In genomic region chr11:65205306-65205705, GRCm38 (mm10) we compare ENCODE assay signal across 23 mouse cellular contexts. TPM values are rescaled to one million over a fixed set of nuclear protein-coding genes. Genes with fewer than 3 reads are reported as not detected.
A peak's percentile ranks its signal among the peaks of the same experiment; 100 is the strongest.
DNase-seq lines count a peak whose midpoint lies in the region; ATAC-seq and TF ChIP-seq lines count a peak whose summit lies in the region.
"Had no signal": no experiment of that assay in that cellular context is flagged by ENCODE, and none has a peak within 500 bp of the region (broad histone marks: within the 10 kb centered on the region; RNA-seq: fewer than 3 reads in every experiment).

No protein-coding gene starts in this region.

- TF ChIP-seq CTCF in hindbrain, postnatal 0 days (IDR thresholded peaks at IDR 0.05; ENCODE audit: low read depth): no peak

- no peaks in the 10 kb centered on the region for H3K36me3 ChIP-seq in hindbrain, postnatal 0 days (ENCODE audit: insufficient read depth, low read length)
- no peaks in the 10 kb centered on the region for H3K36me3 ChIP-seq in hindbrain, embryonic 14.5 days (replicated peaks; ENCODE audit: control insufficient read depth, insufficient read depth)
- peaks cover 38% of the 10 kb centered on the region for H3K36me3 ChIP-seq in heart, embryonic 14.5 days (ENCODE audit: control insufficient read depth, insufficient read depth, low read length)
- H3K36me3 ChIP-seq: hindbrain, embryonic 15.5 days; liver, embryonic 15.5 days had no signal

- no peaks in the 10 kb centered on the region for H3K27me3 ChIP-seq in hindbrain, postnatal 0 days (ENCODE audit: insufficient read depth, low read length)
- no peaks in the 10 kb centered on the region for H3K27me3 ChIP-seq in hindbrain, embryonic 14.5 days (ENCODE audit: control insufficient read depth, insufficient read depth, low read length)
- H3K27me3 ChIP-seq in heart, embryonic 14.5 days (ENCODE audit: control insufficient read depth, insufficient read depth, low read length): no peaks in the 10 kb centered on the region
- H3K27me3 ChIP-seq: hindbrain, embryonic 15.5 days; liver, embryonic 15.5 days had no signal

- DNase-seq in hindbrain, postnatal 0 days (ENCODE audit: low spot score): peak; percentile 15
- DNase-seq in hindbrain, embryonic 14.5 days (ENCODE audit: low spot score): no peak
- DNase-seq in heart, adult 18-20 months: peak; percentile 75 to 84
- peak; percentile 78 for DNase-seq in heart, postnatal 4 days
- no peak for DNase-seq in gastrocnemius, postnatal 10 days
- DNase-seq in neural tube, embryonic 10.5 days (ENCODE audit: extremely low spot score, low spot score): no peak
- DNase-seq: adrenal gland, adult 8-10 months; cerebellum, adult 11 months; gastrocnemius, postnatal 36 days; kidney, adult 11 months; kidney, postnatal 25 days; layer of hippocampus, adult 9-11 months; right cerebral cortex, postnatal 14 days; thymus, postnatal 25 days had no signal

- H3K4me3 ChIP-seq in hindbrain, postnatal 0 days (ENCODE audit: low read length): no peak overlapping the region
- H3K4me3 ChIP-seq in hindbrain, embryonic 14.5 days (replicated peaks; ENCODE audit: low read length): no peak overlapping the region
- H3K4me3 ChIP-seq in heart, embryonic 14.5 days (ENCODE audit: control insufficient read depth in 1 of 2, insufficient read depth in 1 of 2, low read depth in 1 of 2, low read length in 2 of 2): no peak overlapping the region
- H3K4me3 ChIP-seq: erythroblast, embryonic 14.5 days; hindbrain, embryonic 15.5 days; liver, embryonic 15.5 days had no signal

- WGBS in hindbrain, postnatal 0 days: 66% methylated on average over 5 of the region's 5 CpGs
- WGBS in hindbrain, embryonic 14.5 days: 72% methylated on average over 5 of the region's 5 CpGs
- WGBS in heart, embryonic 14.5 days: 13% methylated on average over 5 of the region's 5 CpGs

- H3K9me3 ChIP-seq in hindbrain, postnatal 0 days (ENCODE audit: low read length): no peaks in the 10 kb centered on the region
- no peaks in the 10 kb centered on the region for H3K9me3 ChIP-seq in hindbrain, embryonic 14.5 days (ENCODE audit: control insufficient read depth, low read length)
- H3K9me3 ChIP-seq in heart, embryonic 14.5 days (ENCODE audit: control insufficient read depth, low read length): no peaks in the 10 kb centered on the region
- H3K9me3 ChIP-seq: hindbrain, embryonic 15.5 days; liver, embryonic 15.5 days had no signal

- no peak overlapping the region for H3K27ac ChIP-seq in hindbrain, postnatal 0 days
- no peak overlapping the region for H3K27ac ChIP-seq in hindbrain, embryonic 14.5 days
- peak overlapping the region; percentile 76 to 83 for H3K27ac ChIP-seq in heart, embryonic 14.5 days (replicated peaks in 1 of 2; ENCODE audit: control insufficient read depth in 1 of 2, insufficient read depth in 1 of 2, low read depth in 2 of 2, low read length in 2 of 2)
- H3K27ac ChIP-seq: hindbrain, embryonic 15.5 days; liver, embryonic 15.5 days; macrophage; stomach, postnatal 0 days had no signal

- H3K4me1 ChIP-seq in hindbrain, postnatal 0 days (ENCODE audit: insufficient read depth, low read length): no peaks in the 10 kb centered on the region
- no peaks in the 10 kb centered on the region for H3K4me1 ChIP-seq in hindbrain, embryonic 14.5 days (replicated peaks; ENCODE audit: control insufficient read depth, insufficient read depth, low read length)
- peaks cover 42 to 62% of the 10 kb centered on the region in 2 experiments for H3K4me1 ChIP-seq in heart, embryonic 14.5 days (ENCODE audit: control insufficient read depth in 2 of 2, insufficient read depth in 2 of 2, low read length in 2 of 2)
- H3K4me1 ChIP-seq: hindbrain, embryonic 15.5 days; liver, embryonic 15.5 days had no signal

- H3K9ac ChIP-seq in hindbrain, postnatal 0 days (replicated peaks; ENCODE audit: low read length): no peak overlapping the region
- H3K9ac ChIP-seq in hindbrain, embryonic 14.5 days: no peak overlapping the region
- no peak overlapping the region for H3K9ac ChIP-seq in heart, embryonic 14.5 days (ENCODE audit: low read length)
- H3K9ac ChIP-seq: hindbrain, embryonic 15.5 days; liver, embryonic 15.5 days had no signal

- ATAC-seq in hindbrain, postnatal 0 days: no peak
- ATAC-seq in hindbrain, embryonic 14.5 days (ENCODE audit: low FRiP score): no peak
- ATAC-seq in heart, embryonic 14.5 days (ENCODE audit: insufficient number of reproducible peaks, insufficient read depth, low FRiP score, low read depth): peak; percentile 45
- ATAC-seq: forebrain, embryonic 14.5 days had no signal

- no peak overlapping the region for H3K4me2 ChIP-seq in hindbrain, postnatal 0 days (ENCODE audit: low read depth, low read length)
- H3K4me2 ChIP-seq in hindbrain, embryonic 14.5 days (replicated peaks): no peak overlapping the region
- H3K4me2 ChIP-seq in heart, embryonic 14.5 days (ENCODE audit: low read length): peak overlapping the region; percentile 35
- H3K4me2 ChIP-seq: hindbrain, embryonic 15.5 days; liver, embryonic 15.5 days had no signal

RNA-seq across cellular contexts. Expression of gene Arhgap44, which starts 42.5 kb away (rescaled TPM):
- total RNA-seq in hindbrain, postnatal 0 days (2014; rRNA removed): 40.7 and 43.1 TPM in 2 replicates
- 21.3 and 23.0 TPM in 2 replicates for polyA plus RNA-seq in hindbrain, postnatal 0 days (2015; fragmentation: Nextera tagmentation; extraction: Ambion mirVana)
- 17.7 and 20.7 TPM in 2 replicates for polyA plus RNA-seq in hindbrain, embryonic 14.5 days (2014; fragmentation: Nextera tagmentation; extraction: Ambion mirVana)
- total RNA-seq in heart, adult 18-20 months (2021): 10 to 100 TPM; 21.5 to 23.3 TPM
- polyA plus RNA-seq in heart, embryonic 14.5 days (2014; fragmentation: Nextera tagmentation; extraction: Ambion mirVana): 13.9 and 14.0 TPM in 2 replicates
- 10 to 100 TPM; 19.9 to 23.7 TPM for total RNA-seq in heart, postnatal 4 days (2021)
- total RNA-seq in gastrocnemius, postnatal 10 days (2021): 1 to 10 TPM; 6.0 to 7.7 TPM
- total RNA-seq: common myeloid progenitor, adult 5-6 weeks had no signal
- polyA plus RNA-seq: erythroblast, embryonic 14.5 days; macrophage had no signal

RNA-seq across cellular contexts. Expression of gene 1700086D15Rik, which starts 45.6 kb away (rescaled TPM):
- 0.94 and 3.2 TPM in 2 replicates for total RNA-seq in hindbrain, postnatal 0 days (2014; rRNA removed)
- polyA plus RNA-seq in hindbrain, postnatal 0 days (2015; fragmentation: Nextera tagmentation; extraction: Ambion mirVana): 0.39 and 0.59 TPM in 2 replicates
- 0.36 TPM in 1 of 2 replicates, not detected in the other for polyA plus RNA-seq in hindbrain, embryonic 14.5 days (2014; fragmentation: Nextera tagmentation; extraction: Ambion mirVana)
- not detected for total RNA-seq in heart, adult 18-20 months (2021)
- polyA plus RNA-seq in heart, embryonic 14.5 days (2014; fragmentation: Nextera tagmentation; extraction: Ambion mirVana): 0.19 TPM in 1 of 2 replicates, not detected in the other
- under 1 TPM; 0.74 to 0.81 TPM for total RNA-seq in heart, postnatal 4 days (2021)
- under 1 TPM; 0.28 to 0.47 TPM for total RNA-seq in gastrocnemius, postnatal 10 days (2021)
- total RNA-seq: common myeloid progenitor, adult 5-6 weeks had no signal
- polyA plus RNA-seq: embryonic facial prominence, embryonic 11.5 days; erythroblast, embryonic 14.5 days; forebrain, embryonic 14.5 days; hindbrain, embryonic 15.5 days; liver, embryonic 15.5 days; macrophage; stomach, postnatal 0 days had no signal

Comparison
In these comparisons a context has a peak if more than half of its experiments do, and no peak if none do; other contexts are left out.
1. DNase-seq: peak in hindbrain, postnatal 0 days (single experiment), heart, adult 18-20 months (2 of 2) and heart, postnatal 4 days (single experiment); none in hindbrain, embryonic 14.5 days (single experiment), gastrocnemius, postnatal 10 days (single experiment) and neural tube, embryonic 10.5 days (single experiment).
2. H3K27ac ChIP-seq: peak in heart, embryonic 14.5 days (2 of 2); none in hindbrain, postnatal 0 days (single experiment) and hindbrain, embryonic 14.5 days (single experiment).